In the genomic region with DNA sequence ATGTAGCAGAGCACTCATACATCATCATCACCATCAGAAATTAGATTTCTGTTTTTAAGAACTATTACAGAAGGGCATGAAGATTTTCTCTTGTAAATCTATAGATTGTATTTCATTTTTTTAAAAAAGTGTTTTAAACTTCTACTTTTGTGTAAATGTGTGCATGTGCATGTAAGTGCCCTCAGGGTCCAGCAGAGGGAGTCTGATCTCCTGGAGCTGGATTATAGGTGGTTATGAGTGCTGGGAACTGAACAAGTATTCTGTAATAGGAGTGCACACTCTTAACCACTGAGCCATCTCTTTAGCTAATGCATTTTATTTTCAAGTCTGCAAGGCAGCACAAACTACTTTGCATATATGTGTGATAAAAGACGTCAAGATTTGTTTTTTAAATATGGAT, we compare ENCODE assay signal across 22 mouse cellular contexts.
DNase-seq lines count a peak whose midpoint lies in the region; ATAC-seq and TF ChIP-seq lines count a peak whose summit lies in the region.
"Had no signal": no experiment of that assay in that cellular context is flagged by ENCODE, and none has a peak within 500 bp of the region (broad histone marks: within the 10 kb centered on the region; RNA-seq: fewer than 3 reads in every experiment).

No protein-coding gene starts in this region.

- H3K4me1 ChIP-seq in intestine, postnatal 0 days (replicated peaks; ENCODE audit: control insufficient read depth, insufficient read depth, low read length): no peaks in the 10 kb centered on the region
- H3K4me1 ChIP-seq in intestine, embryonic 15.5 days (replicated peaks): no peaks in the 10 kb centered on the region
- no peaks in the 10 kb centered on the region for H3K4me1 ChIP-seq in hindbrain, embryonic 12.5 days
- H3K4me1 ChIP-seq: heart, embryonic 12.5 days; liver, embryonic 13.5 days; midbrain, embryonic 12.5 days had no signal

- H3K9ac ChIP-seq in intestine, postnatal 0 days (ENCODE audit: low read depth, low read length): no peak overlapping the region
- no peak overlapping the region for H3K9ac ChIP-seq in intestine, embryonic 15.5 days
- H3K9ac ChIP-seq in hindbrain, embryonic 12.5 days: no peak overlapping the region
- H3K9ac ChIP-seq: heart, embryonic 12.5 days; hindbrain, embryonic 14.5 days; liver, embryonic 13.5 days; midbrain, embryonic 12.5 days had no signal

- CTCF ChIA-PET in Patski (lab: Charles Lee): no interaction called here

- peaks cover 3% of the 10 kb centered on the region; the same call in 1 of the 2 replicates for H3K36me3 ChIP-seq in intestine, postnatal 0 days (ENCODE audit: control insufficient read depth, insufficient read depth)
- no peaks in the 10 kb centered on the region for H3K36me3 ChIP-seq in intestine, embryonic 15.5 days
- H3K36me3 ChIP-seq in splenic B cell, adult 2 months (ENCODE audit: control insufficient read depth, insufficient read depth, low read length, poor library complexity, severe bottlenecking): no peaks in the 10 kb centered on the region
- H3K36me3 ChIP-seq in hindbrain, embryonic 12.5 days: peaks cover 26% of the 10 kb centered on the region
- H3K36me3 ChIP-seq: liver, embryonic 13.5 days had no signal

- no peak overlapping the region for H3K4me2 ChIP-seq in intestine, postnatal 0 days (replicated peaks; ENCODE audit: low read depth)
- no peak overlapping the region for H3K4me2 ChIP-seq in intestine, embryonic 15.5 days (replicated peaks)
- H3K4me2 ChIP-seq in hindbrain, embryonic 12.5 days (replicated peaks): no peak overlapping the region
- H3K4me2 ChIP-seq: heart, embryonic 12.5 days; hindbrain, embryonic 14.5 days; liver, embryonic 13.5 days; midbrain, embryonic 12.5 days had no signal

- H3K27me3 ChIP-seq in intestine, postnatal 0 days (replicated peaks; ENCODE audit: control insufficient read depth, insufficient read depth, low read length): no peaks in the 10 kb centered on the region
- no peaks in the 10 kb centered on the region for H3K27me3 ChIP-seq in intestine, embryonic 15.5 days (replicated peaks)
- H3K27me3 ChIP-seq in Patski: no peaks in the 10 kb centered on the region
- no peaks in the 10 kb centered on the region for H3K27me3 ChIP-seq in splenic B cell, adult 2 months (ENCODE audit: control insufficient read depth, insufficient read depth, low read length, poor library complexity, severe bottlenecking)
- H3K27me3 ChIP-seq in hindbrain, embryonic 12.5 days: no peaks in the 10 kb centered on the region
- H3K27me3 ChIP-seq: heart, embryonic 12.5 days; liver, embryonic 13.5 days; midbrain, embryonic 12.5 days had no signal

- in situ Hi-C loops in Patski (cut with MboI; ENCODE audit: low pct_unique_long_range_greater_than_20kb): no loop called here

- H3K4me3 ChIP-seq in intestine, postnatal 0 days (ENCODE audit: low read depth, low read length): no peak overlapping the region
- H3K4me3 ChIP-seq in intestine, embryonic 15.5 days (replicated peaks): no peak overlapping the region
- H3K4me3 ChIP-seq in hindbrain, embryonic 12.5 days: no peak overlapping the region
- H3K4me3 ChIP-seq: heart, embryonic 12.5 days; liver, embryonic 13.5 days; midbrain, embryonic 12.5 days had no signal

- no peak for ATAC-seq in intestine, postnatal 0 days
- no peak for ATAC-seq in intestine, embryonic 15.5 days
- ATAC-seq in Patski: no peak
- ATAC-seq in hindbrain, embryonic 12.5 days (ENCODE audit: low FRiP score): no peak
- ATAC-seq: forebrain, embryonic 16.5 days had no signal

- peak; percentile 33; the same call in 1 of the 2 replicates for TF ChIP-seq CTCF in intestine, postnatal 0 days (IDR thresholded peaks at IDR 0.05; ENCODE audit: low read depth)
- peak; percentile 57 for TF ChIP-seq CTCF in Patski (IDR thresholded peaks at IDR 0.05)

- no peak overlapping the region for H3K27ac ChIP-seq in intestine, postnatal 0 days (ENCODE audit: low read depth, low read length)
- H3K27ac ChIP-seq in intestine, embryonic 15.5 days: no peak overlapping the region
- no peak overlapping the region for H3K27ac ChIP-seq in hindbrain, embryonic 12.5 days
- H3K27ac ChIP-seq: hindbrain, embryonic 14.5 days; liver, embryonic 13.5 days; midbrain, embryonic 12.5 days had no signal

- 98% methylated on average over 1 of the region's 1 CpGs for WGBS in intestine, postnatal 0 days
- WGBS in intestine, embryonic 15.5 days: 93% methylated on average over 1 of the region's 1 CpGs
- WGBS in hindbrain, embryonic 12.5 days: 100% methylated on average over 1 of the region's 1 CpGs

- no peaks in the 10 kb centered on the region for H3K9me3 ChIP-seq in intestine, postnatal 0 days (ENCODE audit: control insufficient read depth)
- H3K9me3 ChIP-seq in intestine, embryonic 15.5 days: no peaks in the 10 kb centered on the region
- no peaks in the 10 kb centered on the region for H3K9me3 ChIP-seq in hindbrain, embryonic 12.5 days (replicated peaks)
- H3K9me3 ChIP-seq: heart, embryonic 12.5 days; liver, embryonic 13.5 days; midbrain, embryonic 12.5 days had no signal

- DNase-seq in A20 (ENCODE audit: low read depth, low spot score) (peak; percentile 7), Patski (ENCODE audit: low read depth, low spot score) (no peak)
- DNase-seq in splenic B cell, adult 2 months (ENCODE audit: low read depth, low spot score): peak; percentile 5
- no peak for DNase-seq in adrenal gland, adult 2 months
- DNase-seq: adrenal gland, postnatal 25 days; cerebellum, adult 11-12 months; cerebellum, postnatal 25 days; embryo, embryonic 11 days; heart, postnatal 14 days; kidney, adult 18-20 months; kidney, postnatal 10 days; liver, embryonic 13.5 days; retina, postnatal 1 day; right cerebral cortex, postnatal 4 days; thymus, postnatal 14 days had no signal

- POLR2A ChIA-PET in Patski (lab: Charles Lee): no interaction called here

Comparison
In these comparisons a context has a peak if more than half of its experiments do, and no peak if none do; other contexts are left out.
1. DNase-seq: peak in A20 (single experiment) and splenic B cell, adult 2 months (single experiment); none in Patski (single experiment) and adrenal gland, adult 2 months (single experiment).